Mouse (Mus musculus) adrenal gland, adult 18-20 months (tissue): Measurements from ENCODE around the gene Tsfm. TPM values are rescaled to one million over a fixed set of nuclear protein-coding genes. Genes with fewer than 3 reads are reported as not detected.

ENCODE experiments used
- DNase-seq, 2 experiments: peaks; one replicate each; pipeline ENCODE4 v3.0.0; 2021 to 2022; ENCODE audit warnings: low spot score in 2 of 2
- microRNA-seq, 2 experiments: library from miRNA; unstranded; fragments of <30 nt; microRNA quantifications; one replicate each; pipeline ENCODE4 v1.2.0; 2021; ENCODE audit warnings: borderline number of aligned reads in 2 of 2
- total RNA-seq, 2 experiments: library from RNA; stranded (reverse); gene quantifications; 1 replicate in 1 of 2; 2 replicates in 1 of 2; pipeline ENCODE4 v1.2.3; 2021

The Tsfm gene
- total RNA-seq, 2 experiments from 2014 or later = 55.1 to 61.3 TPM

GRCm38 (mm10) chr10:126963821-126964220 lies 66.8 kb downstream of the Tsfm start:
- no peak for DNase-seq

DNA sequence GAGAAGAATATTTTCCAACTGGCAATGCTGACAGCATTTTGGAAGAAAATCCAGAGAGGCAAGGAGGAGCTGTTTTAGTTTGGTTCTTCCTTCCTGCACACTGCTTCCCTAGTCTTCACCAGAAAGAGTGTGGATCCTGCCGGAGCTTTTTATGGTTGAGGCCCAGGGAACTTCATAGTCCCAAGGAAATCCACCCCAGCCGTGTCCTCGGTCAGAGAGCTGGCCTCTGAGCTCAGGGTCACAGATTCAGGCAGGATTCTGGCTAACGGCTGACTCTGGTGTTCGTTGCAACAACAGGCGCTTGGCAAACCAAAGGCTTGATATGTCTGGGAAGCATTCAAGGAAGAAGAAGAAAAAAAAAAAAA lies 67.7 kb downstream of the Tsfm start:
- DNase-seq = no peak

DNA sequence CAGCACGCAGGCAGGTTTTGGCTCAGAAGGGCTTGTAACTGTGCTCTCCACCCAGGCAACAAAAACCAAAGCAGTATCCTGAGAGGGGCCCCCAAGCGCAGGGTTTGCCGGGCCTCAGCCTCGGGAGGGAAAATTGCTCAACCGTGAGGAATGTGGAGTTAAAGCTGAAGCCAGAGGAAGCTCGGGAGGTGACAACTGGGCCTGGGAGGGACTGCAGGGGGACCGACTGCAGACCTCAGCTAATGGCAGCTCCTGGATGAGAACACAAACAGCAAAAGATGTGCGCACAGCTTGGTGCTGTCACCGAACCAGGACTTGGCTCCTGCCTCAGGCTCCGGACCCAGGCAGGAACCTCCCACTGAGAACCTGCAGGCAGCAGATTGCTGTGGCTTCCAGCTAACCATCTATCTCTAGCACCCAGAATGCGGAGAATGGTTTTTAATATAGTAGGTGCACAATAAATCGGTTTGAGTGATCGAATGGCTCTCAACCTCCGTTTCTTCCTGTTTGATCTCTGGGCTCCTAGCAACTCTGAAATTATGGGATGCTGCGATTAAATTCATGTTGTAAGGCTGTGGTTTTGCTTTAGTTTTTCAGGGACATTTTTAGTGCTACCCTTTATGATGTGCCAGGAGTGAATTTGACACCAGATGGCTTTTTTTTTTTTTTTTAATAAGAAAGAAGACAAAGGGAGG lies 68.2 kb downstream of the Tsfm start:
- peak in 1 of 2 experiments; percentile 37 for DNase-seq

- peak in 1 of 2 experiments; percentile 44 for DNase-seq
These were observed 68.9 kb downstream of the Tsfm start for GRCm38 (mm10) chr10:126961757-126962156.

Small RNAs within 50 kb of the gene (microRNA-seq; reads per million reads assigned to microRNA genes)
- gene Mir26a-2 = 39.8 to 117 reads per million in 2 experiments
- 0 reads per million in 2 experiments for gene Mir546

Other genes starting within 250 kb of the Tsfm start
- 1 to 10 TPM; 4.6 to 5.5 TPM for gene Atp23, start 129.5 kb downstream of the Tsfm start, total RNA-seq
- 10 to 100 TPM; 73.0 to 98.7 TPM for gene Ctdsp2, start 52.1 kb downstream of the Tsfm start, total RNA-seq
- 1 to 10 TPM in 1 of 2 experiments, under 1 TPM in 1; 0.67 to 5.5 TPM for gene Avil, start 30.1 kb downstream of the Tsfm start, total RNA-seq
- gene Mettl1, start 10.6 kb upstream of the Tsfm start, total RNA-seq = 10 to 100 TPM; 16.0 to 18.2 TPM
- under 1 TPM; 0.26 to 0.27 TPM for gene Eef1akmt3, start 10.7 kb upstream of the Tsfm start, total RNA-seq
- gene Cyp27b1, start 17.4 kb upstream of the Tsfm start, total RNA-seq = under 1 TPM; 0.42 to 0.56 TPM
- gene March9, start 29.3 kb upstream of the Tsfm start, total RNA-seq = 1 to 10 TPM; 6.3 to 6.8 TPM
- gene Cdk4, start 32.7 kb upstream of the Tsfm start, total RNA-seq = 100 to 1,000 TPM; 138 to 172 TPM
- 100 to 1,000 TPM; 106 to 107 TPM for gene Tspan31, start 39.4 kb upstream of the Tsfm start, total RNA-seq
- gene Agap2, start 44.4 kb upstream of the Tsfm start, total RNA-seq = 1 to 10 TPM; 3.1 to 3.2 TPM
- 100 to 1,000 TPM; 114 to 147 TPM for gene Os9, start 90.3 kb upstream of the Tsfm start, total RNA-seq
- 1 to 10 TPM; 7.8 to 8.6 TPM for gene B4galnt1, start 134.4 kb upstream of the Tsfm start, total RNA-seq
- gene Slc26a10, start 149.8 kb upstream of the Tsfm start, total RNA-seq = 1 to 10 TPM; 1.1 to 1.8 TPM
- 10 to 100 TPM; 18.8 to 20.3 TPM for gene Arhgef25, start 159.2 kb upstream of the Tsfm start, total RNA-seq
- 10 to 100 TPM; 63.0 to 67.6 TPM for gene Dtx3, start 164.9 kb upstream of the Tsfm start, total RNA-seq
- gene Pip4k2c, start 180.7 kb upstream of the Tsfm start, total RNA-seq = 10 to 100 TPM; 41.5 to 44.7 TPM
- gene Kif5a, start 232.5 kb upstream of the Tsfm start, total RNA-seq = 1 to 10 TPM; 5.4 to 8.0 TPM
- gene Dctn2, start 235.5 kb upstream of the Tsfm start, total RNA-seq = 100 to 1,000 TPM; 143 to 159 TPM